Mouse (Mus musculus) midbrain, embryonic 13.5 days (tissue): Measurements from ENCODE around the gene Mis12. TPM values are rescaled to one million over a fixed set of nuclear protein-coding genes. Genes with fewer than 3 reads are reported as not detected.
A peak's percentile ranks its signal among the peaks of the same experiment; 100 is the strongest.

Source experiments
- ATAC-seq: fragments of 200-750 bp; cut with Nextera tagmentation; 2 replicates; pipeline ENCODE4 v1.8.0; 2017; ENCODE audit warnings: mild to moderate bottlenecking, moderate TSS enrichment, moderate library complexity
- H3K27ac ChIP-seq: fragments of 300-500 bp; sonication (generic); 2 replicates; pipeline ENCODE4 v1.5.1; 2015; ENCODE audit warnings: inconsistent platforms, mild to moderate bottlenecking, moderate library complexity
- H3K27me3 ChIP-seq: fragments of 300-500 bp; sonication (generic); 2 replicates; pipeline ENCODE4 v1.6.1; 2015; ENCODE audit warnings: mild to moderate bottlenecking, inconsistent platforms
- H3K36me3 ChIP-seq: fragments of 300-500 bp; sonication (generic); 2 replicates; pipeline ENCODE4 v1.6.1; 2015; ENCODE audit warnings: mild to moderate bottlenecking, inconsistent platforms
- H3K4me1 ChIP-seq: fragments of 300-500 bp; sonication (generic); replicated peaks from 2 replicates; pipeline ENCODE4 v1.6.1; 2015; ENCODE audit warnings: inconsistent platforms
- H3K4me2 ChIP-seq: fragments of 300-500 bp; sonication (generic); replicated peaks from 2 replicates; pipeline ENCODE4 v1.6.1; 2015; ENCODE audit warnings: moderate library complexity, mild to moderate bottlenecking, inconsistent platforms
- H3K4me3 ChIP-seq: fragments of 300-500 bp; sonication (generic); replicated peaks from 2 replicates; pipeline ENCODE4 v1.5.1; 2015; ENCODE audit warnings: mild to moderate bottlenecking, inconsistent platforms
- H3K9ac ChIP-seq: fragments of 300-500 bp; sonication (generic); replicated peaks from 2 replicates; pipeline ENCODE4 v1.6.1; 2015; ENCODE audit warnings: mild to moderate bottlenecking, inconsistent platforms
- H3K9me3 ChIP-seq: fragments of 300-500 bp; sonication (generic); 2 replicates; pipeline ENCODE4 v1.6.1; 2016; ENCODE audit warnings: mild to moderate bottlenecking, inconsistent platforms
- WGBS: fragments of 180-500 bp; shearing (Covaris S2); methylation state at CpG from one replicate; pipeline ENCODE4 v1.1.7; 2015; 5-methylcytosine and 5-hydroxymethylcytosine counted together
- polyA plus RNA-seq: library from polyadenylated mRNA; unstranded; fragments of >200 nt; fragmentation: Nextera tagmentation; extraction: Ambion mirVana; gene quantifications from 2 replicates; pipeline ENCODE4 v1.2.1, GENCODE M21; 2015

Mis12 gene
- 42.3 and 46.1 TPM in 2 replicates for polyA plus RNA-seq

DNA sequence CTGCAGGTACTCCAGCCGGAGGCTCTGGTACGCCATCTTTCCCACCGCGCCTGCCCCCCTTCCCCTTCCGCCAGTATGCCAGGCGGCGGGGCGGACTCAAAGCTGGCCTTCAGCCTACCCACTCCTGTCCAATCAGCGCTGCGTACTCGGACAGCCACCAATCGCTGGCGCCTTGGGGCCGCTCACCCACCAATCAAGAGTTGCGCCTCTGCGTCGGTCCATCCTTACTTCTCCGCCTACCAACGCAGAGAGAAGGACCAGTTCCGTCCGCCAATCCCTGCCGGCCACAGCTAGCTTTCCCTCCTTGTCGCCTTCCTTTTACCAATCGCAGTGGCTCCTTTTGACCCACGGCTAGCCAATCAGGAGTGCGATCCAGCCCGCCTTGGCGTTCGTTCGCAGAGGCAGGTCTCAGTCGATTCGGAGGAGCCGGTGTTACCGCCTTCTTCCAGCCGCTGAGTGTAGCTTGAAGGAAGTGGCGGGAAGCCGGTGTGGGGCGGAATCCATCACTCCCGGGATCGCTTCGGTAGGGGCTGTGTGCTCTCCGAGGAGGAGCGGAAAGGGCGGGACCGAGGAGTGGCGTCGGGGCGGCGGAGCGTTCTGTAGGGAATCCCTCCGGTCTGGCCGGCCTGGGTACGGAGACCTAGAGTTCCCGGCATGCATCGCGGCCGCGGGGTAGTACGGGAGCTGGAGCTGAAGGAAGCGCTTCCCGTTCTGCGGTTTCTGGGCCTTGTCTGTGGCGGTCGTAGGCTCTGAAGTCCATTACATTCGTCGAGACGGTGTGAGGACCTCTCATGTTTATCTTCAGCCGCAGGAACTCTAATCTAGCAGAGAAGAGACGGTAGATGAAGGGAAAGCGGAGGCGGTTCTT is at the start of gene Mis12, which contains the start of gene Derl2:
Mis12 (plus strand) TSS at position 411 of the 868 bp plus-strand sequence.
Derl2 (minus strand) TSS at position 641 of the 868 bp plus-strand sequence.
- peak within 1 kb of the TSS; percentile 83 for H3K4me2 ChIP-seq
- H3K27ac ChIP-seq: peak within 1 kb of the TSS; percentile 87
- H3K9me3 ChIP-seq: no peaks in the 10 kb centered on the region
- peak; percentile 100 for ATAC-seq
- peak within 1 kb of the TSS; percentile 74 for H3K4me3 ChIP-seq
- 0 out of 2 replicates have a peak, but pooled peaks cover under 1% of the 10 kb centered on the region for H3K36me3 ChIP-seq
- H3K27me3 ChIP-seq: no peaks in the 10 kb centered on the region
- H3K4me1 ChIP-seq: peaks cover 52% of the 10 kb centered on the region
- H3K9ac ChIP-seq: peak within 1 kb of the TSS; percentile 88
- under 1% methylated on average over 71 of the region's 71 CpGs for WGBS

DNA sequence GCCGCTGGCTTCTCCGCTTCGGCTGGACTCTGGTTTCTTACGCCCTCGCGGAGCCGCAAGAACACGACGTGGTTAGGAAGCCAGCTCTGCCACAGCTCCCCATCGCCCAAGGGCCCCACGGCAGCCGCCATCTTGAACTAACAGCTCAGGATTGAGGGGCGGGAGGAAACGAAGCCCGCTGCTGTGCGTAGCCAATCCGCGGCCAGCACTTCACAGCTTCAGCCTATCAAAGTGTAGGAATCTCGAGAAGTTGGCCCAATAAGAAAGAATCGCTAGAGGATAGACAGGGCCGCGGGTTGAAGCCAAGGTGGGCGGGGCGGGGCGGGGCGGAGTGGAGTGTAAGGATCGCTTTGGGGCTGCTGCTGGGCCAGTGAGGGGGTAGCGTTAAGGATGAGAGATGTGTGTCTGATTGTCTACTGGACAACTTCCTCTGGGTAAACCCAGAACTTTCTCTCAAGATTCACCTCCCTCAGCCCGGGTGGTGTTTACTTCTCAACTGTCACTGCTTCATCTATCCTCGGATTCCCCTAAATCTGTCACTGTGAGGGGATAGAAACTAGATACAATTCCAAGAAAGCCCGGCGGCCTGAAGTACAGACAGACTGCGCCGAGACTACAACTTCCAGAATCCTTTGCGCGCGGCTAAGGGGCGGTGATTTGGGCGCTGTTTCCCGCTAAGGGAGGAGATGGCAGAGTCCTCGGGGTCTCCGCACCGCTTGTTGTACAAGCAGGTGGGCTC is 49.4 kb upstream of the Mis12 start, which contains the start of the genes Nup88 and Rpain:
Nup88 (minus strand) TSS at position 153 of the 739 bp plus-strand sequence.
Rpain (plus strand) TSS at position 393 of the 739 bp plus-strand sequence.
- H3K9ac ChIP-seq: peak within 1 kb of the TSS; percentile 92
- peak; percentile 98 for ATAC-seq
- no peaks in the 10 kb centered on the region for H3K9me3 ChIP-seq
- under 1% methylated on average over 43 of the region's 43 CpGs for WGBS
- H3K36me3 ChIP-seq: peaks cover 37% of the 10 kb centered on the region
- no peaks in the 10 kb centered on the region for H3K27me3 ChIP-seq
- H3K27ac ChIP-seq: peak within 1 kb of the TSS; percentile 91
- H3K4me2 ChIP-seq: peak within 1 kb of the TSS; percentile 85
- H3K4me3 ChIP-seq: peak within 1 kb of the TSS; percentile 83
- H3K4me1 ChIP-seq: peaks cover 25% of the 10 kb centered on the region

DNA sequence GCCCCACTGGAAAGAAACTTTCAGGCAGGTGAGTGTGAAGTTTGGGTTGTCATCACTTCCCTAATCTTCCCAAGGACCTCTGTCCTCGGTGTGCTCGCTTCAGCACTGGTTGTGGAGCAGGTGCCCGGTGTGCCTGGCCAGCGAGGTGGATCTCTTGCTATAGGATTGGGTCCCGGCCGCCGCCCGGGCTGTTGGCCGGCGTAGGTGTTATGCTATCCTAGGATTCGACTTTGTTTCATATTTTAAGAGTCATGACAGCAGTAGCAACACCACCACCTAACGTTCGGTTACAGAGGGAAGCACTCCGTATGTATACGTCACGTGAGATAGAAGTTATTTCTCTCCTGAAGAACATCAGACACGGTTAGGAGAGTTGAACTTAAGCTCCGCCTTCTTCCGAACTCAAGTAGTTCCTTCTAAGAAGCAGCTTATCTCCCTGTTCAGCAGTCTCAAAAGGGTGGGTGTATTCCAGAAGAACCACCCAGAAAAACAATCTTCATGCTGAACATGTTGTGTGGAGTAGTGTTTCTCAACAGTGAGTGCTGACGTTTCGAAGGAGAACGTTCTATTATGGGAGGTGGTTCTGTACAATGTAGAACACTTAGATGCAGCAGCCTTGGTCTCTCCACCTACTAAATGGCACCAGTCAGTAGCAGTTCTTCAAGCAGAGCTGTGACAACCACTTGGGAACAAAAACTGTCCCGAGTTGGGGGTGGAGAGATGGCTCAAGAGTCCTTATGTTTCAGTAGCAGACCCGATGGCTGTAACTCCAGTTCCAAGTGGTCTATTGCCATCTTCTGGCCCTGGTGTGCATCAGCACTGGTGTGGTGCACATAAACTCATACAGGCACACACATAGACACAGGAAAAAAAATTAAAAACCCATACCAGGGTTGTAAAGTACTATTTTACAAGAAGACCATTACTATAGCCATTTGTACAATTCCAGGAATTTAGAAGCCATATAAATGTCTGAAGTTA is 48.6 kb upstream of the Mis12 start:
- peak overlapping the region; percentile 91 for H3K27ac ChIP-seq
- no peaks in the 10 kb centered on the region for H3K27me3 ChIP-seq
- 18% methylated on average over 24 of the region's 24 CpGs for WGBS
- peak overlapping the region; percentile 85 for H3K4me2 ChIP-seq
- H3K4me1 ChIP-seq: peaks cover 25% of the 10 kb centered on the region
- ATAC-seq: peak; percentile 49; the same call in 1 of the 2 replicates
- peaks cover 37% of the 10 kb centered on the region for H3K36me3 ChIP-seq
- H3K4me3 ChIP-seq: peak overlapping the region; percentile 83
- H3K9me3 ChIP-seq: no peaks in the 10 kb centered on the region
- peak overlapping the region; percentile 74 for H3K9ac ChIP-seq

DNA sequence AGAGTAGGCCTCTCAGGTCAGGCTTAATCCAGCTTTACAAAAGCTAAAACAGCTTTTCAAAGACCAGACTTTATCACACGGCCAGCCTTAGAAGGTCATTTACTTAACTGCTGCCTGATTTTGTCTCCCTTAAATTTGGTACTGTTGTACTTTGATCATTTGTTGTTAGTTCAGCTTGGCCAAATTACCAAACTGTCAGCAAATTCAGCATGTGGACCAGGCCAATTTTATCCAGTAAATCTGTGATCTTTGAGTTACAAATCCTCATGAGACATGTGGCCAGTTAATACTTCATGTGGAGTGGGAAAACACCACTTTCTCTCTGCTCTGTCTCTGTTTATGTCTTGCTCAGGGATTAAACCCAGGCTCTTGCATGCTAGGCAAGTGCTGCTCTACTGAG is 46.8 kb upstream of the Mis12 start:
- WGBS: 57% methylated on average over 1 of the region's 1 CpGs
- Histone ChIP-seq H3K27me3 (no peaks in the 10 kb centered on the region), H3K27ac (no peak overlapping the region), H3K9me3 (no peaks in the 10 kb centered on the region), H3K4me2 (no peak overlapping the region), H3K36me3 (peaks cover 45% of the 10 kb centered on the region), H3K9ac (no peak overlapping the region), H3K4me1 (peaks cover 22% of the 10 kb centered on the region), H3K4me3 (no peak overlapping the region)
- no peak for ATAC-seq

DNA sequence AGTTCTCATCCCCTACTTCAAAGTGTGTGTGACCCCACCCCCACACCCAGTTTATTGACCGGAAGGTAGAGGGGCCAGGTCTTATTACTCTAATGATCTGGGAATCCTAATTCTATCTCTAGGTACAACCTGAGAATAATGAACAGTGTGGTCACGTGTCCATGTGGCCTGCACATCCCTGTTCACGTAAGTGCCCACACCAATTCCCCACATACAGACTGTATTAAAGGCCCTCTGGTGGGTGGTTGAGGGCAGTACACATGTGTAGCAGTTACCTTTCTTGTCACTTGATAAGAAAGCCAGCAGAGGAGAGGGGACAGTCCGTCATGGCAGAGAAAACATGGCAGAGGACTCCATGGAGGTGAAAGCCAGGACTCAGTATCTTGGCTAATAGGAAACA is 45.5 kb upstream of the Mis12 start:
- H3K36me3 ChIP-seq: peaks cover 59% of the 10 kb centered on the region
- 75% methylated on average over 4 of the region's 4 CpGs for WGBS
- no peaks in the 10 kb centered on the region for H3K9me3 ChIP-seq
- no peak overlapping the region for H3K4me3 ChIP-seq
- no peaks in the 10 kb centered on the region for H3K27me3 ChIP-seq
- no peak overlapping the region for H3K4me2 ChIP-seq
- no peak for ATAC-seq
- H3K27ac ChIP-seq: no peak overlapping the region
- no peak overlapping the region for H3K9ac ChIP-seq
- H3K4me1 ChIP-seq: peaks cover 10% of the 10 kb centered on the region

DNA sequence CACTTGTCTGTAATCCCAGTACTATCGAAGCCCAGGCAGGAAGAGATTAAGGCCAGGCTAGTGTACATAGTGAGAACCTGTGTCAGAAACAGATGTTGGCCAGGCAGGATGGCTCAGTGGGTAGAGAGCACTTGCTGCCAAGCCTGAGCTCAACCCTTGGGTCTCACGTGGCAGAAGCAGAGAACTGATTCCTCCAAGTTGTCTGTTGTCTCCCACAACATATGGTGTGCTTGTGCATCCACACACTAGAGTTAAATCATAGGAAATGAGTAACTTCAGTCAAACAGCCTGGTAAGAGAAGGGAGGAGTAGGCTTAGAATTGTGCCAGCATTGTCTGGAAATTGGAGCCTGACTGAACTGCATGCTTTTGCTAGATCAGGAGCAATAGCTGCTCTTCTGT is 44.2 kb upstream of the Mis12 start:
- peaks cover 72% of the 10 kb centered on the region for H3K36me3 ChIP-seq
- peaks cover 7% of the 10 kb centered on the region for H3K4me1 ChIP-seq
- H3K4me2 ChIP-seq: no peak overlapping the region
- no peak for ATAC-seq
- H3K4me3 ChIP-seq: no peak overlapping the region
- no peaks in the 10 kb centered on the region for H3K9me3 ChIP-seq
- H3K27me3 ChIP-seq: no peaks in the 10 kb centered on the region
- 81% methylated on average over 2 of the region's 2 CpGs for WGBS
- H3K27ac ChIP-seq: no peak overlapping the region
- H3K9ac ChIP-seq: no peak overlapping the region

DNA sequence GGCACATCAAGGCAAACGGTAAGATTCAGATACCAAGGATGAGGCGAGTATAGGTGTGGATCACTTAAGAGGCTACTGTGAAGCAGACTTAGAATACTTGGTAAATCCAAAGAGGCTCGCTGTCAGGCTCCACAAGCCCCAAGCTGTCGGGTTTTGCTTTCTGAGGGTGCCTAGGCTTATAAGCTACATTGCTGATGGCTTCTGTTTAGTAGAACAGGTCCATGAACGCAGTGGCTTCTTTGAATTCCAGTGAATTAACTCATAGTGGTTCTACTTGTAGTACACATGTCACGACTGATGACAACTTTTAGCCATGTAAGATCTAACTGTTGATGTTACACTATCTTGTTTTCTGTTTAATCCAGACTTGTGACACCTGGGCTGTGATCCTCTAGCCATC is 42.1 kb upstream of the Mis12 start:
- H3K9me3 ChIP-seq: no peaks in the 10 kb centered on the region
- no peaks in the 10 kb centered on the region for H3K27me3 ChIP-seq
- peaks cover 78% of the 10 kb centered on the region for H3K36me3 ChIP-seq
- no peak overlapping the region for H3K27ac ChIP-seq
- no peak overlapping the region for H3K4me3 ChIP-seq
- 89% methylated on average over 6 of the region's 6 CpGs for WGBS
- H3K4me1 ChIP-seq: peaks cover 13% of the 10 kb centered on the region
- H3K9ac ChIP-seq: no peak overlapping the region
- H3K4me2 ChIP-seq: no peak overlapping the region
- no peak for ATAC-seq

DNA sequence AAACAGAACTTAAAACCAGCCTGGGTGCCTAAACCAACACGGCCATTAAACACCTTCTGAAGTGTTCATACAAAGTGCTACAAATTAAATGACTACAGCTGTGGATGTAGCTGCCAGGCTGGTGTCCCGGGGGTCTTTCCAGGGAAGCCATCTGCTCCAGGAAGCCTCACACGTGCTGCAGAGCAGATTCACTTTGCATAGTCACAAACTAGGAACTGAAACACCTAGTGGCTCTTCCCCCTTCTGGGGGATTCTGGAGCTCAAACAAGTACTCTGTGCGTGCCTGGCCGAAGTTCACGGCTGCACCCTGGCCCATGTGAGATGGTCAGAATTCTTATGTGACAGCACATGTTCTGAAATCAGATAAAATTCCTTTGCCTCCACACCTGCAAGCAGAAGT is 39.2 kb upstream of the Mis12 start:
- ATAC-seq: no peak
- no peak overlapping the region for H3K4me2 ChIP-seq
- no peaks in the 10 kb centered on the region for H3K9me3 ChIP-seq
- H3K9ac ChIP-seq: no peak overlapping the region
- H3K4me1 ChIP-seq: peaks cover 13% of the 10 kb centered on the region
- H3K4me3 ChIP-seq: no peak overlapping the region
- WGBS: 88% methylated on average over 6 of the region's 6 CpGs
- H3K27ac ChIP-seq: no peak overlapping the region
- no peaks in the 10 kb centered on the region for H3K27me3 ChIP-seq
- peaks cover 61% of the 10 kb centered on the region for H3K36me3 ChIP-seq

DNA sequence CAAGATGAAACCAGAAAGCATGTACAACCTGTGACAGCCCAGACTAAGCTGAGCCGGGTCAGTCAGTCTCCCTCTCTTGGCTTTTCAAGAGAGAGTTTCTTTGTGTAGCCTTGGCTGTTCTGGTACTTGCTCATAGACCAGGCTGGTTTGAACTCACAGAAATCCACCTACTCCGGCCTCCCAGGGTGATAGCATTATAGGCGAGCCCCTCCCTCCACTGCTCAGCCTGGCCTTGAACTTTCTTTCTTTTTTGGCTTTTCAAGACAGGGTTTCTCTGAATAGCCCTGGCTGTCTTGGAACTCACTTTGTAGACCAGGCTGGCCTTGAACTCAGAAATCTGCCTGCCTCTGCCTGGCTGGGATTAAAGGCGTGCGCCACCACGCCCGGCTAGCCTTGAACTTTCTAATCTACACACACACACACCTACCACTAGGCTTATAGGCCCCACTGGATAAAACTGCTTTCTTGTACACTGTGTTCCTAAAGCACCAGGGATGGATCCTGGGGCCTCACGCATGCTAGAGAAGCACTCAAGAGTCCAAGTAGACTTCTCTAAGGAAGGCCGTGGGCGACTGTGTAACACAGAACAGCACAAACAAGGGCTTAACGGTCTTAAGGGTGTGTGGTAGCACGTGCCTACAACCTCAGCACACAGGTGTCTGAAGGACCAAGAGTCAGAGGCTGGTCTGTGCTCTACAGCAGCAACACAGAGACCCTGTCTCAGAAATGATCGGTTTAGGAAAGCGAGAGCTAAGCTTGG is 38.5 kb upstream of the Mis12 start:
- ATAC-seq: no peak
- H3K4me1 ChIP-seq: peaks cover 13% of the 10 kb centered on the region
- H3K4me3 ChIP-seq: no peak overlapping the region
- no peak overlapping the region for H3K27ac ChIP-seq
- WGBS: 95% methylated on average over 14 of the region's 14 CpGs
- no peaks in the 10 kb centered on the region for H3K27me3 ChIP-seq
- H3K36me3 ChIP-seq: peaks cover 62% of the 10 kb centered on the region
- no peaks in the 10 kb centered on the region for H3K9me3 ChIP-seq
- peak overlapping the region; percentile 83; the same call in 1 of the 2 replicates for H3K4me2 ChIP-seq
- H3K9ac ChIP-seq: no peak overlapping the region; the same call in 1 of the 2 replicates

DNA sequence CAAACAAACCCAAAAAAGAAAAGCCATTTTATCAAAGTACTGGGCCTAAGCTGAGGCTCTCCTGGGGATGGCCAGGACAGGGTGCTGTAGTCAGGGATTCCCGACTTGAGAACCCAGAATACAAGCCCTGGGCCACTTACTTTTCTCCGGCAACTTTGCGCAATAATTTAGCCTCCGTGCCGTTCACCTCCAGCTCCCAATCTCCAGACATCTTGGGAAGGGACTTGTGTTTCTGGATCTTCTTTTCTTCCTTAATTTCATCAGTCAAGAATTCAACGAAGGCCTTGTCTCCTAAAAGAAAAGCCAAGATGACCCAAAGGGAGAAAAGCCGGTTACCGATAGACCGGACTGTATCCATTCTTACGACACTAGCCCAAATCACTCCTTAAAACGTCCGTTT is 37.4 kb upstream of the Mis12 start:
- peak overlapping the region; percentile 97 for H3K4me3 ChIP-seq
- peaks cover 13% of the 10 kb centered on the region for H3K4me1 ChIP-seq
- H3K4me2 ChIP-seq: peak overlapping the region; percentile 83
- ATAC-seq: no peak
- no peaks in the 10 kb centered on the region for H3K27me3 ChIP-seq
- peak overlapping the region; percentile 94 for H3K9ac ChIP-seq
- no peaks in the 10 kb centered on the region for H3K9me3 ChIP-seq
- 11% methylated on average over 12 of the region's 12 CpGs for WGBS
- H3K27ac ChIP-seq: no peak overlapping the region
- peaks cover 63% of the 10 kb centered on the region for H3K36me3 ChIP-seq
